Mouse (Mus musculus): ENCODE results near the gene Srgap2. TPM values are rescaled to one million over a fixed set of nuclear protein-coding genes. Genes with fewer than 3 reads are reported as not detected.

Srgap2 gene
- total and polyA plus RNA-seq, 3 experiments, result 27.9 to 135 (median 32.5) TPM

DNA sequence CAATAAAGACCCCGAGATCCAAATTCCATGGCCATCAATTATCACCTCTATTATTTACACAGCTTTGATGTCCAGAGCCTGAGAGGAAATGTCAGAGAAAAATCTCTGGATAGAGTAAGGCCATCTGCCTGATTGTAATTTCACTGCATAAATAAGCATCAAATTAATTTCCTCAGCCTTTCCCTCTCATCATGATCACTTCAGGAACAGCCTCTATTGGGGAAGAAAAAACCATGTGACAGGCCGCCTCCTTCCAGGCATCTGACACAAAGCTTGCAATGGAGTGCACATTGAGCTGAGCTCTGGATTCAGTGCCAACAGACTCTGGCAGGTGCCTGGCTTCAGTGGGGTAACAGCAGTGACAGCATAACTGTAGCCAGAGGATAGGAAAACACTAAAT, 175.7 kb downstream of the Srgap2 start:
- no peak for ATAC-seq (ENCODE audit: extremely low read depth, insufficient number of reproducible peaks, low FRiP score, poor library complexity, severe bottlenecking)
- Histone ChIP-seq H3K4me1 (ENCODE audit: insufficient read depth, low read depth, low read length) (no peaks in the 10 kb centered on the region), H3K36me3 (replicated peaks) (peaks cover 82% of the 10 kb centered on the region), H3K4me3 (ENCODE audit: low read depth, low read length) (no peak overlapping the region), H3K9me3 (replicated peaks) (peaks cover 9% of the 10 kb centered on the region), H3K27me3 (ENCODE audit: insufficient read depth, low read length) (no peaks in the 10 kb centered on the region)
- no peak for TF ChIP-seq TAL1 (conservative IDR thresholded peaks at IDR 0.05; ENCODE audit: low read depth, low read length)
- no peak for DNase-seq (ENCODE audit: low spot score)

DNA sequence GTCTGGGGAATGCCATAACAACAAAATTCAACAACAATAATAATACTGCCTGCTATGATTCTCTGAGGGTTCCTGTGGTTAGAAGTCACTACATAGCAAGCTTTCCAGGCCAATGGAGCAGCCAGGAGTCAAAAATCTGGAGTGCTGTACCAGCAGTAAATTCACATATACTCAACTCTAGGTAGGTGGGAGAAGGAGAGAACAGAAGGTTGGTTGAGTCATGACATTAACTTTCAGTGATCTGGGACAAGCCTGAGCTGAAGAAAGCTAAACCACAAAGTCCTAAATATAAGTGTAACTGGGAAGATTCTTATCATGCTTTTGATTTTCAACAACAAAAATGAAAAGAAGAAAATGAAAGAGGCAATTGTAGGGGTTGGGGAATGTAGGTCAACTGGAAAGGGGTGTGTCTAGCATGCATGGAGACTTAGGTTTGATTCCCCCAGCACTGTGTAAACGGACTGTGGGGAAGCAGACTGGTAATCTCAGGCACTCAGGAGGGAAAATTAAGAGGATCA, 177.1 kb downstream of the Srgap2 start:
- Histone ChIP-seq H3K27me3 (ENCODE audit: insufficient read depth, low read length) (no peaks in the 10 kb centered on the region), H3K36me3 (replicated peaks) (peaks cover 82% of the 10 kb centered on the region), H3K4me1 (ENCODE audit: insufficient read depth, low read depth, low read length) (no peaks in the 10 kb centered on the region), H3K9me3 (replicated peaks) (peaks cover 9% of the 10 kb centered on the region), H3K4me3 (ENCODE audit: low read depth, low read length) (no peak overlapping the region)
- no peak for ATAC-seq (ENCODE audit: extremely low read depth, insufficient number of reproducible peaks, low FRiP score, poor library complexity, severe bottlenecking)
- DNase-seq (ENCODE audit: low spot score), result no peak
- TF ChIP-seq GATA2 (IDR thresholded peaks at IDR 0.05; ENCODE audit: borderline replicate concordance, low read depth, low read length), result no peak
- TF ChIP-seq GATA1 (IDR thresholded peaks at IDR 0.05; ENCODE audit: borderline replicate concordance, low read length), result no peak
- no peak for TF ChIP-seq TAL1 (conservative IDR thresholded peaks at IDR 0.05; ENCODE audit: low read depth, low read length)
- TF ChIP-seq POLR2AphosphoS5 (IDR thresholded peaks at IDR 0.05; ENCODE audit: insufficient replicate concordance, low read depth, low read length), result no peak
- no peak for TF ChIP-seq CTCF (IDR thresholded peaks at IDR 0.05; ENCODE audit: low read depth, low read length)

DNA sequence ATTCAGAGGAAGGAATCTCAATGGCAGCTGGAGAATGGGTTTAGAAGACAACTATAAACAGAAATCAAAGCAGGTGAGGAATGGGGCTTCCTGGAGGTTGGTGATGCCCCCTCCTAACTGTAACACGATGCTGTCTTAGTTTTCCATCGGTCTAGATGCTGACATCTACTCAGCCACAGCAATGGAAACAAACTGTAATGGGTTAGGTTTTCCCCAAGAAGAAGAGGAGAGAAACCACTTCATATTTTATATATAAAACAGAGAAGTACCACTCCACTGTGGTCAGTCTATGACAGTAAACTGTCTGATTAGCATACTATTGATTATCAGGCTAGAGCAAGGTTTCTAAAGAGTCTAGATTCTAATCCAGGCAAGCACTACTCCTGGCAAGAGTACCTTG, 179.4 kb downstream of the Srgap2 start:
- H3K9me3 ChIP-seq (replicated peaks), result peaks cover 9% of the 10 kb centered on the region
- ATAC-seq (ENCODE audit: extremely low read depth, insufficient number of reproducible peaks, low FRiP score, poor library complexity, severe bottlenecking), result no peak
- no peak for TF ChIP-seq CTCF (IDR thresholded peaks at IDR 0.05; ENCODE audit: low read depth, low read length)
- no peak for TF ChIP-seq GATA2 (IDR thresholded peaks at IDR 0.05; ENCODE audit: borderline replicate concordance, low read depth, low read length)
- TF ChIP-seq TAL1 (conservative IDR thresholded peaks at IDR 0.05; ENCODE audit: low read depth, low read length), result no peak
- no peak for TF ChIP-seq POLR2AphosphoS5 (IDR thresholded peaks at IDR 0.05; ENCODE audit: insufficient replicate concordance, low read depth, low read length)
- no peak for TF ChIP-seq GATA1 (IDR thresholded peaks at IDR 0.05; ENCODE audit: borderline replicate concordance, low read length)
- no peak for DNase-seq (ENCODE audit: low spot score)
- peaks cover 75% of the 10 kb centered on the region for H3K36me3 ChIP-seq (replicated peaks)
- no peak overlapping the region for H3K4me3 ChIP-seq (ENCODE audit: low read depth, low read length)
- no peaks in the 10 kb centered on the region for H3K4me1 ChIP-seq (ENCODE audit: insufficient read depth, low read depth, low read length)
- H3K27me3 ChIP-seq (ENCODE audit: insufficient read depth, low read length), result no peaks in the 10 kb centered on the region

DNA sequence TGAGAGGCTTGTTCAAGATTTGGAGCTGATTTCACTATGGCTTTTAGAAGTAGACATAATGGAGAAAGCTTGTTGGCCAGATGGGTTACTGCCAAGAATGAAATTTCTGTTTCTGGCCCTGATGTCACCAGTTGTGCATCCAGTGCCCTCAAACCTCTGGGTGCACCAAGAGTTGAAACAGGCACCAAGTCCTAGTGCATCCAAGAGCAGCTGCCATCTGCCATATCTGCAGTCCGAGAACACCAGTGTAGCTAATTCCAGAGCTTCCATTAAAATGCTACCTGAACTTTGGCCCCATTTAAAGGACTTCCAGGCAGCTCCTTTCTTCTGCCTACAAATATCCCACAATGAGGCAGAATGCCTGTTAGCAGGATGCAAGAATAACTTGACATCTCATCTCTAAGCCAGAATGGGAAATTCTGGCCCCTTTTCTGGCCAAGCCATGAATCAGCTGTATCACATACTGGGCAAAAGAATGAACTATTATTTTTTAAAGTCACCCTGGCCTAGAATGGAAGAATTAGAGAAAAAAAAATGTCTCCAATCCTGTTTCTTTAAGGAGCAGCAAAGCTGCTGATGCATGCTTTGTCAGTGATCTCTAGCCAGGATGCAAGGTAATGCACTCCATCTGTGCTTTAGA, 180.1 kb downstream of the Srgap2 start:
- H3K36me3 ChIP-seq (replicated peaks), result peaks cover 72% of the 10 kb centered on the region
- H3K27me3 ChIP-seq (ENCODE audit: insufficient read depth, low read length), result no peaks in the 10 kb centered on the region
- H3K4me3 ChIP-seq (ENCODE audit: low read depth, low read length), result no peak overlapping the region
- DNase-seq (ENCODE audit: low spot score) (no peak), ATAC-seq (ENCODE audit: extremely low read depth, insufficient number of reproducible peaks, low FRiP score, poor library complexity, severe bottlenecking) (no peak)
- no peak for TF ChIP-seq GATA2 (IDR thresholded peaks at IDR 0.05; ENCODE audit: borderline replicate concordance, low read depth, low read length)
- no peak for TF ChIP-seq TAL1 (conservative IDR thresholded peaks at IDR 0.05; ENCODE audit: low read depth, low read length)
- no peak for TF ChIP-seq POLR2AphosphoS5 (IDR thresholded peaks at IDR 0.05; ENCODE audit: insufficient replicate concordance, low read depth, low read length)
- TF ChIP-seq CTCF (IDR thresholded peaks at IDR 0.05; ENCODE audit: low read depth, low read length), result no peak
- no peak for TF ChIP-seq GATA1 (IDR thresholded peaks at IDR 0.05; ENCODE audit: borderline replicate concordance, low read length)
- no peaks in the 10 kb centered on the region for H3K4me1 ChIP-seq (ENCODE audit: insufficient read depth, low read depth, low read length)
- peaks cover 9% of the 10 kb centered on the region for H3K9me3 ChIP-seq (replicated peaks)

DNA sequence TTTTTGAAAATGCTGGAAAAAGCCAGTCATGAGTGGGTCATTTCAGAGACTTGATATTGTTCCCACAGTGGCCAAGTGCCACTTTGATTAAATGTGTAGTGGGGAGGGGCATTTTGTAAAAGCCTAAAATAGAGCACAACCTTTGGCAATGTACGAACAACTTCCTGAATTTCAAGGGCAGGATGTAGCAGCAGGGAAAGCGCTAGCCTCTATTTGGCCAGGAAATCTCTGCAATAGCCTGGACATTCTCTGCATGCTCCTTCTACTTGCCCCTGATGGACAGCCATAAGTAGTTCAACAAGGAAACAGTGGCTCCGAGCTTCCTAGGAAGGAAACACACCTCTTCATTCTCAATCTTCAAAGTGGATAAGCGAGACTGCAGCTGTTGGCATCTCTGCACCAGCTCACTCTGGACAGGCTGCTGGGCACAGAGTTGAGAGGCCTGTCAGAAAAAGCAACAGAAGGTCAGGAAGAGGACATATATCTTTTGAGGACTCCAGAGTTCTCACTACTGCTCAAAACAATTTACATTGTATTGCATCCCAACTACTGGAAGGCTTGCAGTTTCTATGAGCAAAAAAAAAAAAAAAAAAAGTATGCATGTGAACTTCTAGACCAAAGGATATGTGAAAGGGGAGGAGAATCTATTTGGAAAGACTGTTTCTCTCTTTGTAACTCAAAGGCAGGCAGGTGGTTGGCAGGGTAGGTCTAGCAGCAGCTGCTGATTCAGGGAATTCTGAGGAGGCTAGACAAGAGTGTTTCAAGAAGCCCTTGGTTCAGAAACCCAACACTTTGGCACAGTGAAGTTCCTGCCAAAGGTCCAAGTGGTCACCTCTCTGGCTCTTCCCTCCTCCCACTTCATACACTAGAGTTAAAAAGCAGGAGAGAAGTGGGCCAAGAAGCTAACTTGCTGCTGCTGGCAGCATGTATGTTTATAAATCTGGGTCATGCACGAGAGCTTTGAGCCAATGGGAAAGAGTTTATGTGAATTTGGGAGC, 181.4 kb downstream of the Srgap2 start:
- Histone ChIP-seq H3K4me3 (ENCODE audit: low read depth, low read length) (no peak overlapping the region), H3K36me3 (replicated peaks) (peaks cover 72% of the 10 kb centered on the region), H3K4me1 (ENCODE audit: insufficient read depth, low read depth, low read length) (no peaks in the 10 kb centered on the region), H3K27me3 (ENCODE audit: insufficient read depth, low read length) (no peaks in the 10 kb centered on the region), H3K9me3 (replicated peaks) (peaks cover 9% of the 10 kb centered on the region)
- no peak for DNase-seq (ENCODE audit: low spot score)
- ATAC-seq (ENCODE audit: extremely low read depth, insufficient number of reproducible peaks, low FRiP score, poor library complexity, severe bottlenecking), result no peak
- no peak for TF ChIP-seq POLR2AphosphoS5 (IDR thresholded peaks at IDR 0.05; ENCODE audit: insufficient replicate concordance, low read depth, low read length)
- TF ChIP-seq GATA1 (IDR thresholded peaks at IDR 0.05; ENCODE audit: borderline replicate concordance, low read length), result no peak

DNA sequence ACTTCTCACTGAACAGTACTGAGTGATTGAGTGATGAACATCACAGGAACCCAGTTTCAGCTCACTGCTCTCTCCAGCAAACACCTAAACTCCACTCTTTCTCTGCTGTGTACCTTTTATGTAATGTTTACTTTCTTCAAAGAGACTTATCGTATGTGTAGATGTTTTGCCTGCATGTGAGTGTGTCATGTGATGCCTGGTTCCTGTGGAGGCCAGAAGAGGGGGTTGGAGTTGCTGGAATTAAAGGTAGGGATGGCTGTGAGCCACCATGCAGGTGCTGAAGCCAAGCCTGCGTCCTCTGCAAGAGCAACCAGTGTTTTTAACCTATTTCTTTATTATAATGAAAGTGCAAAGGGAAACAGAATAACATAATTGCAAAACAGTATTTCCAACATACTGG, 182.5 kb downstream of the Srgap2 start:
- H3K36me3 ChIP-seq (replicated peaks), result peaks cover 67% of the 10 kb centered on the region
- TF ChIP-seq GATA2 (IDR thresholded peaks at IDR 0.05; ENCODE audit: borderline replicate concordance, low read depth, low read length) (no peak), TAL1 (conservative IDR thresholded peaks at IDR 0.05; ENCODE audit: low read depth, low read length) (no peak), GATA1 (IDR thresholded peaks at IDR 0.05; ENCODE audit: borderline replicate concordance, low read length) (no peak), POLR2AphosphoS5 (IDR thresholded peaks at IDR 0.05; ENCODE audit: insufficient replicate concordance, low read depth, low read length) (no peak), CTCF (IDR thresholded peaks at IDR 0.05; ENCODE audit: low read depth, low read length) (no peak)
- peaks cover 9% of the 10 kb centered on the region for H3K9me3 ChIP-seq (replicated peaks)
- H3K4me1 ChIP-seq (ENCODE audit: insufficient read depth, low read depth, low read length), result no peaks in the 10 kb centered on the region
- DNase-seq (ENCODE audit: low spot score) (no peak), ATAC-seq (ENCODE audit: extremely low read depth, insufficient number of reproducible peaks, low FRiP score, poor library complexity, severe bottlenecking) (no peak)
- H3K27me3 ChIP-seq (ENCODE audit: insufficient read depth, low read length), result no peaks in the 10 kb centered on the region
- no peak overlapping the region for H3K4me3 ChIP-seq (ENCODE audit: low read depth, low read length)

All from G1E (cell line).